In genomic region chr1:59173023-59173422, GRCm38 (mm10) we compare ENCODE assay signal across 24 mouse cellular contexts. TPM values are rescaled to one million over a fixed set of nuclear protein-coding genes. Genes with fewer than 3 reads are reported as not detected.
DNase-seq lines count a peak whose midpoint lies in the region; ATAC-seq and TF ChIP-seq lines count a peak whose summit lies in the region.
"Had no signal": no experiment of that assay in that cellular context is flagged by ENCODE, and none has a peak within 500 bp of the region (broad histone marks: within the 10 kb centered on the region; RNA-seq: fewer than 3 reads in every experiment).

No protein-coding gene starts in this region.

- 21% methylated on average over 5 of the region's 5 CpGs for WGBS in liver, embryonic 14.5 days (ENCODE audit: insufficient replicate concordance)
- WGBS in liver, embryonic 11.5 days: 35% methylated on average over 5 of the region's 5 CpGs

- H3K9ac ChIP-seq in liver, embryonic 14.5 days (replicated peaks): no peak overlapping the region
- H3K9ac ChIP-seq in liver, embryonic 11.5 days (ENCODE audit: low read depth, low read length): no peak overlapping the region
- H3K9ac ChIP-seq: forebrain, postnatal 0 days; hindbrain, embryonic 15.5 days; limb, embryonic 15.5 days had no signal

- H3K4me3 ChIP-seq in liver, embryonic 14.5 days (ENCODE audit: insufficient read depth in 1 of 2, low read depth in 2 of 2, low read length in 2 of 2): no peak overlapping the region
- H3K4me3 ChIP-seq in liver, embryonic 11.5 days (ENCODE audit: low read depth, low read length): no peak overlapping the region
- no peak overlapping the region for H3K4me3 ChIP-seq in embryonic fibroblast, embryonic 13.5 days (ENCODE audit: insufficient read depth, low read length)
- H3K4me3 ChIP-seq: embryonic facial prominence, embryonic 10.5 days; forebrain, embryonic 10.5 days; hindbrain, embryonic 15.5 days; limb, embryonic 15.5 days had no signal

- no peaks in the 10 kb centered on the region; the same call in 1 of the 2 replicates for H3K36me3 ChIP-seq in liver, embryonic 14.5 days (replicated peaks; ENCODE audit: control insufficient read depth, insufficient read depth, low read depth)
- H3K36me3 ChIP-seq in liver, embryonic 11.5 days (ENCODE audit: control insufficient read depth, insufficient read depth, low read length): peaks cover 3% of the 10 kb centered on the region; the same call in 1 of the 2 replicates

- no peak for DNase-seq in liver, embryonic 14.5 days (ENCODE audit: low read depth in 3 of 3, low spot score in 3 of 3)
- no peak for DNase-seq in liver, embryonic 11.5 days (ENCODE audit: low spot score)
- DNase-seq in thymus, adult 18-20 months: peak; percentile 28 to 56
- peak; percentile 49 to 68 for DNase-seq in thymus, postnatal 36 days
- DNase-seq in layer of hippocampus, adult 8-10 months (ENCODE audit: low spot score in 2 of 2): no peak
- DNase-seq in layer of hippocampus, adult 9-10 months (ENCODE audit: low spot score): no peak
- no peak for DNase-seq in gastrocnemius, postnatal 4 days (ENCODE audit: low spot score in 2 of 2)
- DNase-seq: adrenal gland, postnatal 10 days; cerebellum, adult 9-11 months; forebrain, postnatal 0 days; gastrocnemius, postnatal 14 days; heart, postnatal 36 days; kidney, postnatal 25 days; left cerebral cortex, postnatal 4 days; lung, adult 18-20 months; lung, postnatal 14 days; midbrain, embryonic 14.5 days had no signal

- 0 out of 2 replicates have a peak, but pooled peaks have one; percentile 10 for TF ChIP-seq EP300 in liver, embryonic 14.5 days (IDR thresholded peaks at IDR 0.05; ENCODE audit: low read depth)

- H3K27me3 ChIP-seq in liver, embryonic 14.5 days (ENCODE audit: control insufficient read depth, insufficient read depth, low read length): no peaks in the 10 kb centered on the region
- H3K27me3 ChIP-seq in liver, embryonic 11.5 days (replicated peaks; ENCODE audit: control insufficient read depth, insufficient read depth, low read length): no peaks in the 10 kb centered on the region
- H3K27me3 ChIP-seq: CH12.LX; hindbrain, embryonic 15.5 days; limb, embryonic 15.5 days had no signal

- H3K4me1 ChIP-seq in liver, embryonic 14.5 days (replicated peaks; ENCODE audit: control insufficient read depth in 2 of 2, insufficient read depth in 2 of 2, low read length in 1 of 2): peaks cover 0 to 15% of the 10 kb centered on the region in 2 experiments; a peak in 3 of 4 replicates
- peaks cover 21% of the 10 kb centered on the region for H3K4me1 ChIP-seq in liver, embryonic 11.5 days (replicated peaks; ENCODE audit: control insufficient read depth, insufficient read depth, low read length)
- peaks cover 11% of the 10 kb centered on the region for H3K4me1 ChIP-seq in embryonic fibroblast, embryonic 13.5 days (ENCODE audit: control insufficient read depth, insufficient read depth, low read length)
- H3K4me1 ChIP-seq: forebrain, embryonic 10.5 days; hindbrain, embryonic 15.5 days; limb, embryonic 15.5 days had no signal

- ATAC-seq in liver, embryonic 14.5 days (ENCODE audit: insufficient read depth): no peak
- ATAC-seq in liver, embryonic 11.5 days (replicated peaks; ENCODE audit: low FRiP score): no peak
- ATAC-seq: forebrain, postnatal 0 days; intestine, embryonic 16.5 days had no signal

- no peaks in the 10 kb centered on the region for H3K9me3 ChIP-seq in liver, embryonic 14.5 days (ENCODE audit: control insufficient read depth, low read length)
- H3K9me3 ChIP-seq in liver, embryonic 11.5 days (ENCODE audit: control insufficient read depth, low read length): no peaks in the 10 kb centered on the region
- H3K9me3 ChIP-seq: embryonic facial prominence, embryonic 10.5 days; forebrain, embryonic 10.5 days; hindbrain, embryonic 15.5 days; limb, embryonic 15.5 days had no signal

- no peak overlapping the region for H3K4me2 ChIP-seq in liver, embryonic 14.5 days (ENCODE audit: low read depth)
- no peak overlapping the region for H3K4me2 ChIP-seq in liver, embryonic 11.5 days
- H3K4me2 ChIP-seq: hindbrain, embryonic 15.5 days; limb, embryonic 15.5 days had no signal

- no peak for TF ChIP-seq POLR2A in embryonic fibroblast, embryonic 13.5 days (IDR thresholded peaks at IDR 0.05; ENCODE audit: low read depth, low read length)

- no peak overlapping the region for H3K27ac ChIP-seq in liver, embryonic 14.5 days
- no peak overlapping the region for H3K27ac ChIP-seq in liver, embryonic 11.5 days (ENCODE audit: low read depth, low read length)
- H3K27ac ChIP-seq in embryonic fibroblast, embryonic 13.5 days (ENCODE audit: insufficient read depth, low read length): peak overlapping the region; percentile 23
- H3K27ac ChIP-seq: embryonic facial prominence, embryonic 10.5 days; forebrain, embryonic 10.5 days; hindbrain, embryonic 15.5 days; limb, embryonic 15.5 days had no signal

- no peak for TF ChIP-seq CTCF in liver, embryonic 14.5 days (IDR thresholded peaks at IDR 0.05; ENCODE audit: low read depth)
- TF ChIP-seq CTCF in embryonic fibroblast, embryonic 13.5 days (IDR thresholded peaks at IDR 0.05; ENCODE audit: borderline replicate concordance, insufficient read depth, low read length): no peak

RNA-seq across cellular contexts. Expression of gene Mpp4, which starts 9.8 kb away (rescaled TPM):
- 0.39 and 0.50 TPM in 2 replicates for polyA plus RNA-seq in liver, embryonic 14.5 days (2012; rRNA removed)
- polyA plus RNA-seq in liver, embryonic 14.5 days (2014; fragmentation: Nextera tagmentation; extraction: Ambion mirVana): 0.20 and 0.29 TPM in 2 replicates
- 0.47 and 0.52 TPM in 2 replicates for polyA plus RNA-seq in liver, embryonic 11.5 days (2014; fragmentation: Nextera tagmentation; extraction: Ambion mirVana)
- 0.25 and 0.50 TPM in 2 replicates for polyA plus RNA-seq in embryonic fibroblast, embryonic 13.5 days (2011; ENCODE audit: insufficient read length, low read depth, missing spikeins)
- 1 to 10 TPM; 1.2 to 2.4 (median 2.2) TPM for total RNA-seq in layer of hippocampus, adult 8-10 months (2022)
- total RNA-seq in gastrocnemius, postnatal 4 days (2021): under 1 TPM; 0.37 to 0.52 TPM
- total RNA-seq: gastrocnemius, postnatal 14 days had no signal

RNA-seq across cellular contexts. Expression of gene Tmem237, which starts 52.8 kb away (rescaled TPM):
- polyA plus RNA-seq in liver, embryonic 14.5 days (2012; rRNA removed): 3.1 and 4.3 TPM in 2 replicates
- polyA plus RNA-seq in liver, embryonic 14.5 days (2014; fragmentation: Nextera tagmentation; extraction: Ambion mirVana): 6.5 and 6.9 TPM in 2 replicates
- polyA plus RNA-seq in liver, embryonic 11.5 days (2014; fragmentation: Nextera tagmentation; extraction: Ambion mirVana): 20.5 and 24.1 TPM in 2 replicates
- polyA plus RNA-seq in embryonic fibroblast, embryonic 13.5 days (2011; ENCODE audit: insufficient read length, low read depth, missing spikeins): 23.2 and 25.3 TPM in 2 replicates
- total RNA-seq in layer of hippocampus, adult 8-10 months (2022): 10 to 100 TPM; 26.2 to 34.3 (median 28.7) TPM
- total RNA-seq in gastrocnemius, postnatal 4 days (2021): 10 to 100 TPM; 11.2 to 12.7 TPM

Comparison
In these comparisons a context has a peak if more than half of its experiments do, and no peak if none do; other contexts are left out.
1. DNase-seq: peak in thymus, adult 18-20 months (2 of 2) and thymus, postnatal 36 days (2 of 2); none in liver, embryonic 14.5 days (0 of 3), liver, embryonic 11.5 days (single experiment), layer of hippocampus, adult 8-10 months (0 of 2), layer of hippocampus, adult 9-10 months (single experiment) and gastrocnemius, postnatal 4 days (0 of 2).